Comparison of ENCODE assay signal across 8 mouse cellular contexts in genomic region chrX:75096163-75096770, GRCm38 (mm10). TPM values are rescaled to one million over a fixed set of nuclear protein-coding genes. Genes with fewer than 3 reads are reported as not detected.
DNase-seq lines count a peak whose midpoint lies in the region; ATAC-seq and TF ChIP-seq lines count a peak whose summit lies in the region.

No protein-coding gene starts in this region.

- no peak for TF ChIP-seq CTCF in C2C12 (IDR thresholded peaks at IDR 0.05; ENCODE audit: control insufficient read depth, insufficient read depth, insufficient read length)
- no peak for TF ChIP-seq CTCF in liver, embryonic 14.5 days (IDR thresholded peaks at IDR 0.05; ENCODE audit: low read depth)

- no peak overlapping the region for H3K27ac ChIP-seq in embryonic facial prominence, embryonic 11.5 days (replicated peaks; ENCODE audit: low read depth, low read length)
- H3K27ac ChIP-seq in hindbrain, embryonic 10.5 days: peak overlapping the region; percentile 86
- peak overlapping the region; percentile 73 for H3K27ac ChIP-seq in liver, embryonic 14.5 days
- peak overlapping the region; percentile 49 for H3K27ac ChIP-seq in stomach, embryonic 14.5 days (ENCODE audit: low read length)

- ATAC-seq in cerebellum, adult (ENCODE audit: insufficient number of reproducible peaks, low FRiP score, low TSS enrichment): no peak
- peak; percentile 12 for ATAC-seq in embryonic facial prominence, embryonic 11.5 days (replicated peaks; ENCODE audit: insufficient number of reproducible peaks, low FRiP score, low TSS enrichment, low read depth)
- peak; percentile 52 for ATAC-seq in liver, embryonic 14.5 days (ENCODE audit: insufficient read depth)
- ATAC-seq in stomach, embryonic 14.5 days (ENCODE audit: insufficient number of reproducible peaks, insufficient read depth, low FRiP score, low read depth): no peak

- peaks cover 53% of the 10 kb centered on the region for H3K79me2 ChIP-seq in C2C12 (ENCODE audit: control insufficient read depth, insufficient read depth)

- WGBS in embryonic facial prominence, embryonic 11.5 days: 16% methylated on average over 23 of the region's 23 CpGs
- WGBS in hindbrain, embryonic 10.5 days: 17% methylated on average over 23 of the region's 23 CpGs
- 9% methylated on average over 23 of the region's 23 CpGs for WGBS in liver, embryonic 14.5 days (ENCODE audit: insufficient replicate concordance)
- 17% methylated on average over 23 of the region's 23 CpGs for WGBS in stomach, embryonic 14.5 days

- peak overlapping the region; percentile 36 for H3K4me2 ChIP-seq in embryonic facial prominence, embryonic 11.5 days (ENCODE audit: low read depth, low read length)
- peak overlapping the region; percentile 74 for H3K4me2 ChIP-seq in liver, embryonic 14.5 days (ENCODE audit: low read depth)
- H3K4me2 ChIP-seq in stomach, embryonic 14.5 days (replicated peaks; ENCODE audit: low read depth, low read length): peak overlapping the region; percentile 51

- H3K36me3 ChIP-seq in C2C12 (ENCODE audit: control insufficient read depth, insufficient read depth): peaks cover 28% of the 10 kb centered on the region
- no peaks in the 10 kb centered on the region for H3K36me3 ChIP-seq in embryonic facial prominence, embryonic 11.5 days (replicated peaks; ENCODE audit: control insufficient read depth, insufficient read depth, low read depth, low read length)
- peaks cover 30% of the 10 kb centered on the region for H3K36me3 ChIP-seq in hindbrain, embryonic 10.5 days
- peaks cover 22% of the 10 kb centered on the region for H3K36me3 ChIP-seq in liver, embryonic 14.5 days (replicated peaks; ENCODE audit: control insufficient read depth, insufficient read depth, low read depth)
- peaks cover 8% of the 10 kb centered on the region; the same call in 1 of the 2 replicates for H3K36me3 ChIP-seq in stomach, embryonic 14.5 days (ENCODE audit: control insufficient read depth, insufficient read depth, low read length)

- TF ChIP-seq EP300 in liver, embryonic 14.5 days (IDR thresholded peaks at IDR 0.05; ENCODE audit: low read depth): no peak

- peak; percentile 17 for DNase-seq in cerebellum, postnatal 10 days
- DNase-seq in embryonic facial prominence, embryonic 11.5 days (ENCODE audit: low spot score): peak; percentile 11
- peak; percentile 8 for DNase-seq in hindbrain, embryonic 10.5 days (ENCODE audit: low spot score)
- DNase-seq in liver, embryonic 14.5 days (ENCODE audit: low read depth in 3 of 3, low spot score in 3 of 3): no peak
- DNase-seq in layer of hippocampus, adult 18-20 months (ENCODE audit: low spot score in 2 of 2): no peak

- peaks cover 41% of the 10 kb centered on the region for H3K79me3 ChIP-seq in C2C12 (ENCODE audit: low read depth)

- no peaks in the 10 kb centered on the region for H3K4me1 ChIP-seq in embryonic facial prominence, embryonic 11.5 days (ENCODE audit: control insufficient read depth, insufficient read depth, low read length)
- H3K4me1 ChIP-seq in hindbrain, embryonic 10.5 days (replicated peaks): no peaks in the 10 kb centered on the region; the same call in 1 of the 2 replicates
- H3K4me1 ChIP-seq in liver, embryonic 14.5 days (replicated peaks; ENCODE audit: control insufficient read depth in 2 of 2, insufficient read depth in 2 of 2, low read length in 1 of 2): peaks cover 0 to 2% of the 10 kb centered on the region in 2 experiments; a peak in 1 of 4 replicates
- H3K4me1 ChIP-seq in stomach, embryonic 14.5 days (ENCODE audit: control insufficient read depth, insufficient read depth, low read length): no peaks in the 10 kb centered on the region

- H3K27me3 ChIP-seq in C2C12 (ENCODE audit: control insufficient read depth, insufficient read depth, insufficient read length): no peaks in the 10 kb centered on the region
- H3K27me3 ChIP-seq in embryonic facial prominence, embryonic 11.5 days (ENCODE audit: control insufficient read depth, insufficient read depth, low read length): no peaks in the 10 kb centered on the region
- no peaks in the 10 kb centered on the region for H3K27me3 ChIP-seq in hindbrain, embryonic 10.5 days (ENCODE audit: insufficient read depth, poor library complexity, severe bottlenecking)
- H3K27me3 ChIP-seq in liver, embryonic 14.5 days (ENCODE audit: control insufficient read depth, insufficient read depth, low read length): no peaks in the 10 kb centered on the region
- no peaks in the 10 kb centered on the region for H3K27me3 ChIP-seq in stomach, embryonic 14.5 days (ENCODE audit: control insufficient read depth, insufficient read depth, low read length)

- H3K9me3 ChIP-seq in embryonic facial prominence, embryonic 11.5 days (replicated peaks; ENCODE audit: control insufficient read depth, low read length): no peaks in the 10 kb centered on the region
- H3K9me3 ChIP-seq in hindbrain, embryonic 10.5 days: 0 out of 2 replicates have a peak, but pooled peaks cover 4% of the 10 kb centered on the region
- no peaks in the 10 kb centered on the region for H3K9me3 ChIP-seq in liver, embryonic 14.5 days (ENCODE audit: control insufficient read depth, low read length)
- no peaks in the 10 kb centered on the region for H3K9me3 ChIP-seq in stomach, embryonic 14.5 days (ENCODE audit: control insufficient read depth, low read depth, low read length)

- H3K4me3 ChIP-seq in C2C12 (ENCODE audit: insufficient read depth, poor library complexity, severe bottlenecking): peak overlapping the region; percentile 64
- H3K4me3 ChIP-seq in embryonic facial prominence, embryonic 11.5 days (ENCODE audit: low read depth, low read length): peak overlapping the region; percentile 51
- H3K4me3 ChIP-seq in hindbrain, embryonic 10.5 days: peak overlapping the region; percentile 62
- peak overlapping the region; percentile 75 to 97 for H3K4me3 ChIP-seq in liver, embryonic 14.5 days (ENCODE audit: insufficient read depth in 1 of 2, low read depth in 2 of 2, low read length in 2 of 2)
- peak overlapping the region; percentile 40 for H3K4me3 ChIP-seq in stomach, embryonic 14.5 days (ENCODE audit: low read depth, low read length)

- peak overlapping the region; percentile 99 for H3ac ChIP-seq in C2C12 (ENCODE audit: control insufficient read depth, insufficient read length, low read depth)

- H3K9ac ChIP-seq in embryonic facial prominence, embryonic 11.5 days (replicated peaks; ENCODE audit: low read length): peak overlapping the region; percentile 71
- peak overlapping the region; percentile 84 for H3K9ac ChIP-seq in liver, embryonic 14.5 days (replicated peaks)
- peak overlapping the region; percentile 8; the same call in 1 of the 2 replicates for H3K9ac ChIP-seq in stomach, embryonic 14.5 days (replicated peaks; ENCODE audit: low read depth, low read length)

TF ChIP-seq in C2C12, 6 proteins besides CTCF, POLR2A, EP300 and RAD21:
- peak; percentile 88 for TF ChIP-seq MAX (IDR thresholded peaks at IDR 0.05)
- no peak for TF ChIP-seq CEBPB (IDR thresholded peaks at IDR 0.05; ENCODE audit: low read depth)
- TF ChIP-seq FOSL1 (IDR thresholded peaks at IDR 0.05; ENCODE audit: insufficient read depth, low read length, poor library complexity, severe bottlenecking): no peak
- TF ChIP-seq USF1 (IDR thresholded peaks at IDR 0.05; ENCODE audit: low read depth): no peak
- TF ChIP-seq MYOD1 (IDR thresholded peaks at IDR 0.05; ENCODE audit: control insufficient read depth, insufficient read length, low read depth): no peak

RNA-seq across cellular contexts. Expression of gene Dkc1, which starts 0.6 kb away (rescaled TPM):
- polyA plus RNA-seq in C2C12 (2012; fragmentation: generic; extraction: Trizol): 39.2 TPM
- polyA plus RNA-seq in embryonic facial prominence, embryonic 11.5 days (2014; fragmentation: Nextera tagmentation; extraction: Ambion mirVana): 134 and 143 TPM in 2 replicates
- 108 and 212 TPM in 2 replicates for polyA plus RNA-seq in hindbrain, embryonic 10.5 days (2016; fragmentation: Nextera tagmentation; extraction: Ambion mirVana)
- 31.9 and 48.1 TPM in 2 replicates for polyA plus RNA-seq in liver, embryonic 14.5 days (2012; rRNA removed)
- 69.3 and 82.8 TPM in 2 replicates for polyA plus RNA-seq in liver, embryonic 14.5 days (2014; fragmentation: Nextera tagmentation; extraction: Ambion mirVana)
- polyA plus RNA-seq in stomach, embryonic 14.5 days (2014; fragmentation: Nextera tagmentation; extraction: Ambion mirVana): 132 and 146 TPM in 2 replicates
- 10 to 100 TPM; 38.2 to 39.3 TPM for total RNA-seq in layer of hippocampus, adult 18-20 months (2021)

RNA-seq across cellular contexts. Expression of gene Gab3, which starts 11.0 kb away (rescaled TPM):
- polyA plus RNA-seq in C2C12 (2012; fragmentation: generic; extraction: Trizol): 0.01 TPM
- 0.95 and 1.1 TPM in 2 replicates for polyA plus RNA-seq in embryonic facial prominence, embryonic 11.5 days (2014; fragmentation: Nextera tagmentation; extraction: Ambion mirVana)
- 0.77 and 0.83 TPM in 2 replicates for polyA plus RNA-seq in hindbrain, embryonic 10.5 days (2016; fragmentation: Nextera tagmentation; extraction: Ambion mirVana)
- 0.57 and 0.63 TPM in 2 replicates for polyA plus RNA-seq in liver, embryonic 14.5 days (2012; rRNA removed)
- polyA plus RNA-seq in liver, embryonic 14.5 days (2014; fragmentation: Nextera tagmentation; extraction: Ambion mirVana): 0.56 and 0.69 TPM in 2 replicates
- polyA plus RNA-seq in stomach, embryonic 14.5 days (2014; fragmentation: Nextera tagmentation; extraction: Ambion mirVana): 2.7 and 3.8 TPM in 2 replicates
- total RNA-seq in layer of hippocampus, adult 18-20 months (2021): 1 to 10 TPM; 1.3 to 2.8 TPM

RNA-seq across cellular contexts. Expression of gene Mpp1, which starts 34.5 kb away (rescaled TPM):
- polyA plus RNA-seq in C2C12 (2012; fragmentation: generic; extraction: Trizol): 35.5 TPM
- 33.9 and 36.0 TPM in 2 replicates for polyA plus RNA-seq in embryonic facial prominence, embryonic 11.5 days (2014; fragmentation: Nextera tagmentation; extraction: Ambion mirVana)
- 23.7 and 26.2 TPM in 2 replicates for polyA plus RNA-seq in hindbrain, embryonic 10.5 days (2016; fragmentation: Nextera tagmentation; extraction: Ambion mirVana)
- 44.1 and 63.9 TPM in 2 replicates for polyA plus RNA-seq in liver, embryonic 14.5 days (2012; rRNA removed)
- polyA plus RNA-seq in liver, embryonic 14.5 days (2014; fragmentation: Nextera tagmentation; extraction: Ambion mirVana): 90.4 and 97.8 TPM in 2 replicates
- polyA plus RNA-seq in stomach, embryonic 14.5 days (2014; fragmentation: Nextera tagmentation; extraction: Ambion mirVana): 61.1 and 69.8 TPM in 2 replicates
- total RNA-seq in layer of hippocampus, adult 18-20 months (2021): 10 to 100 TPM; 35.7 to 38.8 TPM

Comparison
In these comparisons a context has a peak if more than half of its experiments do, and no peak if none do; other contexts are left out.
1. DNase-seq: peak in cerebellum, postnatal 10 days (2 of 2), embryonic facial prominence, embryonic 11.5 days (single experiment) and hindbrain, embryonic 10.5 days (single experiment); none in liver, embryonic 14.5 days (0 of 3) and layer of hippocampus, adult 18-20 months (0 of 2).
2. ATAC-seq: peak in embryonic facial prominence, embryonic 11.5 days (single experiment) and liver, embryonic 14.5 days (single experiment); none in cerebellum, adult (single experiment) and stomach, embryonic 14.5 days (single experiment).
3. H3K9ac ChIP-seq: peak in every context shown above with its lines; median percentile 84 in liver, embryonic 14.5 days; 71 in embryonic facial prominence, embryonic 11.5 days; 8 in stomach, embryonic 14.5 days.
4. Peak in every context shown above with its lines, with median percentiles within 50 percentile points of each other: H3K4me3 ChIP-seq and H3K4me2 ChIP-seq.